Mouse (Mus musculus): Measurements from ENCODE around the gene Fabp2. TPM values are rescaled to one million over a fixed set of nuclear protein-coding genes. Genes with fewer than 3 reads are reported as not detected.
"Not testable (repeated sequence)": the region's sequence is repeated elsewhere in the genome, so short reads cannot be mapped to it uniquely, and the experiment has no call there.

Fabp2 gene
- polyA plus RNA-seq, 1 experiment from 2014 or later: 0.31 TPM

DNA sequence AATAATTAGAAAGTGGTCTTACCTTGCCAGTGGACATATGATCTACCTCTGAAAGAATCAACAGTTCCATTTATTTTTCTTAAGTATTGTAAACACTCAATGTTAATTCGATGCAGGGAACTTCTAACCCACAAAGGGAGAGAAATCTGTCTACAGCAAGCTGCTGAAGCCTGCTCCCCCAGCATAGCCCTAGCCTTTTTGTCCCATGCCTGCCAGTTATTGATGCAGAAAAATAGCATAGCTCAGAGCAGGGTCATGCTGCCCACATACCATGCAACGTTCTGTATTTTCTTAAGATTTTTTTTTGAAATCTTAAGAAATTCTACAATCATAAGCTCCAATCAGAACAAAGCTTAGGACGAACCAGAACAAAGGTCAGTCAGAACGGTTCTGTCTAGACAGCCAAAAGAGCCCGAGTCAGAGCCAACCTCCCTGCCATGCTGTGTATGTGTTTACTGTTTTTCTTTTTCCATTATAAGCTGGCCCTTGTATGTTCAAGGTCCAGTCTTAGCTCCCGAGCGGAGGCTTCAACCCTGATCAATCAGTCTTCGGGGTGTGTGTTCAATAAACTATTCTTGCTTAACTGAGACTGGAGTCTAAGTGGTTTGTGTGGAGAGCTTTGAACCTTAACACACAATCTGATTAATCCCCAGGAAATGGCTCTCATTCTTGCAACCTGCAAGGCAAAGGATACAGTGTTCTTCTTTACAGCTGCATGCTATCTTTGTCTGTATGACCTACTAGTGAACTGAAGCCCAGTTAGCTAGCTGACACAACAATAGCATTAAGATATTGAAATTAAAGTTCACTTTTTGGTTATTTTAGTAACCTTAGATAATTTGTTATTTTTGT, 27.0 kb downstream of the Fabp2 start:
- H3K4me2 ChIP-seq: no peak overlapping the region
- no peak for ATAC-seq (ENCODE audit: borderline replicate concordance, extremely low read depth, low FRiP score, low TSS enrichment)
- no peaks in the 10 kb centered on the region for H3K9me3 ChIP-seq
- peaks cover 15% of the 10 kb centered on the region for H3K4me1 ChIP-seq
- no peaks in the 10 kb centered on the region for H3K27me3 ChIP-seq
- no peak overlapping the region for H3K27ac ChIP-seq
- H3K36me3 ChIP-seq: peaks cover 3% of the 10 kb centered on the region; the same call in 1 of the 2 replicates
- H3K9ac ChIP-seq: no peak overlapping the region
- no peak overlapping the region for H3K4me3 ChIP-seq
- 72% methylated on average over 8 of the region's 8 CpGs for WGBS

DNA sequence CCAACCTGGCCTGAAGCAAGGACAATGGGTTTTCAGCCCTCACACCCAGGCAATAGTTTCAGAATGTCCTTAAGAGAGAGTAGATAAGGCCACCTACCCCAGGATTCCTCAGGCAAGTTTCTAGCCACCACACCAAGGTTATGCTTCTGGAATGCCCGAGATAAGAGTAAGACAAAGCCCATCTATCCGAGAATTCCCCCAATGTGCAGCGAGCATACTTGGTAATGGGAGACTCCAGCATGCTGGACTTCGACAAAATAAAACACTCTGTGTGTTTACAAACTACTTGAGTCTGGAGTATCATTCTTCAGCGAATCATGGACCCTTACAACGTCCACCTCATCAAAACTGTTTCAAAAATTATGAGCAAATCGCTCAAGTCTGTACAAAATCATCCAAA, 28.3 kb downstream of the Fabp2 start:
- H3K4me1 ChIP-seq: peaks cover 15% of the 10 kb centered on the region
- no peaks in the 10 kb centered on the region for H3K27me3 ChIP-seq
- H3K4me2 ChIP-seq: peak overlapping the region; percentile 69
- H3K4me3 ChIP-seq: peak overlapping the region; percentile 59
- H3K27ac ChIP-seq: peak overlapping the region; percentile 89
- H3K9me3 ChIP-seq: no peaks in the 10 kb centered on the region
- ATAC-seq (ENCODE audit: borderline replicate concordance, extremely low read depth, low FRiP score, low TSS enrichment): no peak
- WGBS: 41% methylated on average over 7 of the region's 7 CpGs
- H3K9ac ChIP-seq: no peak overlapping the region
- peaks cover 8% of the 10 kb centered on the region; the same call in 1 of the 2 replicates for H3K36me3 ChIP-seq

DNA sequence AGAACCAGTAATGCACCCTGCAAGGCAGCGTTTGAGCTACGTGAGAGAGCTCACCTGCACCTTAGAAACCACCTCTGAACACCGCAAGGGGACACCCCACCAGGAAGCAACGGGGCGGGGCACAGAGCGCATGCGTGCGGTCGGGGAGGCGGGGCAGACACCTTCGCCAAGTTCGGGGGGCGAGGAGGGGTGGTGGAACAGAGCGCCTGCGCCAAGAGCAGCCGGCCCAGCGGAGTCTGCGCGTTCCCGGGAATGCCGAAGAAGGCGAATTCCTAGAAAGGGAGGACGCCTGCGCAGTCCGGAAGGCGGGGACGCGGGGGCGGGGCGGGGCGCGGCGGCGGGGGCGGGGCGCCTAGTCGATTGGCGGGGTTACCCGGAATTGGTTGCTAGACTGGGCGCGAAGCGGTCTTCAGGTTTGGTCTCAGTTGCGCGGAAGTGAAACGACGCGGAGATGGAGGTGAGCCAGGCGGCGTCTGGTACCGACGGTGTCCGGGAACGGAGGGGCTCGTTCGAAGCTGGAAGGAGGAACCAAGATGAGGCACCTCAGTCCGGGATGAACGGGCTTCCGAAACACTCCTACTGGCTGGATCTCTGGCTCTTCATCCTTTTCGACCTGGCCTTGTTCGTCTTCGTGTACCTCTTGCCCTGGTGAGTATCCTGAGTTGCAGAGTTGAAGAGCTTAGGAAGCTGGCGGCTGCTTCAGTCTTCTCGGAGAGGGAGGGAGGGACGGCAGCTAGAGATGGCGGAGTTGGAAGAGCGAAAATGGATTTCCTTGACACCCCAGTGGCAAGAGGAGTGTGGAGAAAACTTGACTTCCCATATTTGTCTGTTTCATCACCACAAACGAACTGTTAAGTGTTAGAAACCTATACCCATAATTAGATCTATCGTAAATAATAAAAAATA, 29.4 kb downstream of the Fabp2 start, which contains the start of gene 1810037I17Rik:
Gene 1810037I17Rik, plus strand, starts transcription at position 195 of the 906 bp plus-strand sequence.
- Histone ChIP-seq H3K9me3 (no peaks in the 10 kb centered on the region), H3K4me1 (peaks cover 15% of the 10 kb centered on the region), H3K9ac (peak within 1 kb of the TSS; percentile 79), H3K36me3 (peaks cover 8% of the 10 kb centered on the region; the same call in 1 of the 2 replicates), H3K27ac (peak within 1 kb of the TSS; percentile 89), H3K4me3 (peak within 1 kb of the TSS; percentile 59), H3K27me3 (no peaks in the 10 kb centered on the region), H3K4me2 (peak within 1 kb of the TSS; percentile 69)
- WGBS: under 1% methylated on average over 68 of the region's 68 CpGs
- peak; percentile 99 for ATAC-seq (ENCODE audit: borderline replicate concordance, extremely low read depth, low FRiP score, low TSS enrichment)

DNA sequence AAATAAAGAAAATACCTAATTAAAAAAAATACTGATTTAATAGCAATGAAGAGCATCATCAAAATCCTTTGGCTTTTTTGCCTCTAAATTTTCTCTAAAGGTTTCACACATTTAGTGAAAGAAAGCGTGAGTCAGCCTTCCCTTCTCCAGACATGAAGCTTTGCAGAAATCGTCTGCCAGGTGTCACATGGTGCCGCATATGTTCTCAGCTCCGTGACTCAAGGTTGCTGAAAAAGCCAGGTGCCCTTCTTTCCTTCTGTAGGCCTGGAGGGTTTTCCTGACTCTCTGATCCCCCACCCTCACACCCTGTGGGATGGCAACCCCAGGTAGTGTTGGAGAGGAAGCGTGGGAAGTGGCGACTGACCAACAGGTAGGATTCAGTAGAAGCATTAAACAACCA, 34.9 kb downstream of the Fabp2 start:
- Histone ChIP-seq H3K9me3 (no peaks in the 10 kb centered on the region), H3K4me2 (no peak overlapping the region), H3K27me3 (no peaks in the 10 kb centered on the region), H3K36me3 (peaks cover 13% of the 10 kb centered on the region), H3K27ac (no peak overlapping the region), H3K9ac (no peak overlapping the region), H3K4me3 (no peak overlapping the region), H3K4me1 (peaks cover 4% of the 10 kb centered on the region; the same call in 1 of the 2 replicates)
- WGBS: 84% methylated on average over 6 of the region's 6 CpGs
- ATAC-seq (ENCODE audit: borderline replicate concordance, extremely low read depth, low FRiP score, low TSS enrichment): no peak

DNA sequence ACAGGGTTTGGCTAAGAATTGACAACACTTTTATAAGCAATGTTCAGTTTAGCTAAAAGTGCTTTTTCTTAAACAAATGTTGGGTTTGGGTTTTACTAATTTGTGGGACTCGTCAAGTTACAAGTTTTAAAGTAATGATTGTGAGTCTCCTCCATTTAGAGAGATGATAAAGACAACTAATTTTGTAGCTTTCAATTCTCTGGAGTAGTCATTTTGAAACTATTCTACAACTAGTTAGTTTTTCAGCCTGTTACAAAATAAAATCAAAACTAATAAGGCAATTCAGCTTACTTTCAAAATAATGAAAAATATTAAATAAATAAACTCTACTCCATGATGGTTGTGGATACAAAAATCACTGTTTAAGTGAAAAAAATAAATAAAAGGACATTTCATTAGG, 37.6 kb downstream of the Fabp2 start:
- no peak overlapping the region for H3K4me2 ChIP-seq
- no peaks in the 10 kb centered on the region for H3K4me1 ChIP-seq
- H3K4me3 ChIP-seq: no peak overlapping the region
- peaks cover 5% of the 10 kb centered on the region; the same call in 1 of the 2 replicates for H3K36me3 ChIP-seq
- H3K27me3 ChIP-seq: no peaks in the 10 kb centered on the region
- no peak for ATAC-seq (ENCODE audit: borderline replicate concordance, extremely low read depth, low FRiP score, low TSS enrichment)
- WGBS: 86% methylated on average over 1 of the region's 1 CpGs
- no peak overlapping the region for H3K9ac ChIP-seq
- no peaks in the 10 kb centered on the region for H3K9me3 ChIP-seq
- no peak overlapping the region for H3K27ac ChIP-seq

DNA sequence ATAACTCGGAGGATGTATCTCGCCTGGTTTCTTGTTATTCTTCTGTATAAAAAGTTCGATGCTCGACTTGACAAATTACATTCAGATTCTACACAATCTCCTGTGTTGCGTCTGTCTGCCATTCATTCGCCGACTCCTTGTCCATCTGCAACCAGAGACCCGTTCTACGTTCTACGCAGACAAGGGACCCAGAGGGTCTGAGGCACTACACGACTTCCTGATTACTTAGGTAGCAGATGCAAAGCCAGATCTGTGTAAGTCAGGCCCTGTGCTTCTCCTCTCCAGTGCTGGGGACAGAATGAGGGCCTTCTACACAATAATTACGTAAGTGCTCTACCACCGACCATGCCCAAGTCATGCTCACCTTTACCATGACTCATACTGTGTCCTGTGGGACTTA, 42.3 kb downstream of the Fabp2 start:
- 79% methylated on average over 13 of the region's 13 CpGs for WGBS
- H3K4me2 ChIP-seq; ATAC-seq (ENCODE audit: borderline replicate concordance, extremely low read depth, low FRiP score, low TSS enrichment): not testable (repeated sequence)

DNA sequence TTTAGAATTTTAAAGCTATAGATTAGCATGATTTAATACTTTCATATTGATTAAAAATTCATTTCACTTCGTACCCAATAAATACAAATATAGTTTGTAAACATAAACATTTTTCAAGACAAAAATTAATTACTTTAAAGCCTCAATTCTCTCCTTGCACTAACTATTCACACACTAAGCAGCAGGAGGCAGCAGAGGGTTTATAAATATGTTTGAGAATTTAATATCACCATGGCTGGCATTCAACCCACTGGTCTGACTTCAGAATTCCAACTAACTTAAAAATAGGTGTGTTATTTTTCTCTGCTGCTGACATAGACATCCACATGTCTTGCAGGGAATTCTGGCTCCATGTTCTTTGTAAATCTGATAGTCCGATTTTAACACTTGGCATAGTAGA, 44.3 kb downstream of the Fabp2 start:
- H3K4me1 ChIP-seq: no peaks in the 10 kb centered on the region
- H3K4me2 ChIP-seq: no peak overlapping the region
- H3K9ac ChIP-seq: no peak overlapping the region
- H3K9me3 ChIP-seq: no peaks in the 10 kb centered on the region
- WGBS: 63% methylated on average over 2 of the region's 2 CpGs
- no peak overlapping the region for H3K4me3 ChIP-seq
- peaks cover 2% of the 10 kb centered on the region; the same call in 1 of the 2 replicates for H3K36me3 ChIP-seq
- H3K27me3 ChIP-seq: no peaks in the 10 kb centered on the region
- ATAC-seq (ENCODE audit: borderline replicate concordance, extremely low read depth, low FRiP score, low TSS enrichment): no peak
- H3K27ac ChIP-seq: no peak overlapping the region

More for the DNA sequence above, 42.3 kb downstream of the Fabp2 start:
- H3K27ac ChIP-seq, H3K27me3 ChIP-seq, H3K36me3 ChIP-seq, H3K4me1 ChIP-seq, H3K4me3 ChIP-seq, H3K9ac ChIP-seq, H3K9me3 ChIP-seq: not testable (repeated sequence)

DNA sequence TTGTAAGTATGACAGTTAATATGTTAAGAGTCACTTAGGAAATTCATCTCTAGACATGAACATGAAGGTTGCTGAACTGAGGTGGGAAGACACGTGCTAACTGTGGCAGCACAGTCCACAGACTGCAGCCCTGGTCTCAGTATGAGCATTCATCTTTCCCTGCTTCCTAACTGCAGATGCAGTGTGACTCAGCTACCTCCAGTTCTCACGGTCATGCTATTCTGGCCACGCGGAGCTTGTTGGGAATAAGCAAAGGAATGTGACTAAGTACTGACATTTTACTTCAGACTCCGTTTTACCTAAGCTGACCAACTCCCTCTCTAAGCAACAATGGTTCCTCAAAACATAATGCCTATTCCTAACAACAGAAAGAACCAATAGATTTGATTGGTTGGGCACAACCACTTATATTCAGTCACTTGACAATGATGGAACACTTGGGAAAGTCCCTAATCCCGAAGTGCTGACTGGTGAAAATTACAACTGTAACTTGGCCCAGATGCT, 48.6 kb downstream of the Fabp2 start:
- H3K9ac ChIP-seq: no peak overlapping the region
- H3K4me1 ChIP-seq: no peaks in the 10 kb centered on the region
- no peak for ATAC-seq (ENCODE audit: borderline replicate concordance, extremely low read depth, low FRiP score, low TSS enrichment)
- no peaks in the 10 kb centered on the region for H3K27me3 ChIP-seq
- WGBS: 67% methylated on average over 6 of the region's 6 CpGs
- H3K36me3 ChIP-seq: 0 out of 2 replicates have a peak, but pooled peaks cover 3% of the 10 kb centered on the region
- no peaks in the 10 kb centered on the region for H3K9me3 ChIP-seq
- H3K4me3 ChIP-seq: no peak overlapping the region
- no peak overlapping the region for H3K27ac ChIP-seq
- H3K4me2 ChIP-seq: no peak overlapping the region

Other genes starting within 250 kb of the Fabp2 start
- gene Pde5a, start 166.1 kb upstream of the Fabp2 start, polyA plus RNA-seq (2015; fragmentation: Nextera tagmentation; extraction: Ambion mirVana): 27.8 and 28.9 TPM in 2 replicates
- gene Gm10959, start 24.3 kb downstream of the Fabp2 start, polyA plus RNA-seq (2015; fragmentation: Nextera tagmentation; extraction: Ambion mirVana): not detected in 2 replicates
- 97.5 and 102 TPM in 2 replicates for gene 1810037I17Rik, start 29.1 kb downstream of the Fabp2 start, polyA plus RNA-seq (2015; fragmentation: Nextera tagmentation; extraction: Ambion mirVana)
- 6.9 and 8.7 TPM in 2 replicates for gene Usp53, start 89.4 kb downstream of the Fabp2 start, polyA plus RNA-seq (2015; fragmentation: Nextera tagmentation; extraction: Ambion mirVana)
- 5.4 and 6.0 TPM in 2 replicates for gene Myoz2, start 139.9 kb downstream of the Fabp2 start, polyA plus RNA-seq (2015; fragmentation: Nextera tagmentation; extraction: Ambion mirVana)